Mouse (Mus musculus) liver, embryonic 13.5 days (tissue): Measurements from ENCODE around the gene 4632433K11Rik. TPM values are rescaled to one million over a fixed set of nuclear protein-coding genes. Genes with fewer than 3 reads are reported as not detected.

Source experiments
- ATAC-seq: fragments of 200-750 bp; cut with Nextera tagmentation; 2 replicates; pipeline ENCODE4 v1.8.0; 2017; ENCODE audit warnings: low read depth, mild to moderate bottlenecking, moderate number of reproducible peaks, moderate library complexity
- DNase-seq: peaks from one replicate; pipeline ENCODE4 v3.0.0; 2022
- H3K27ac ChIP-seq: fragments of 300-500 bp; sonication (generic); 2 replicates; pipeline ENCODE4 v1.5.1; 2015; ENCODE audit warnings: moderate library complexity, mild to moderate bottlenecking, inconsistent platforms
- H3K27me3 ChIP-seq: fragments of 300-500 bp; sonication (generic); 2 replicates; pipeline ENCODE4 v1.6.1; 2015; ENCODE audit warnings: mild to moderate bottlenecking, inconsistent platforms
- H3K36me3 ChIP-seq: fragments of 300-500 bp; sonication (generic); 2 replicates; pipeline ENCODE4 v1.6.1; 2015; ENCODE audit warnings: mild to moderate bottlenecking, inconsistent platforms
- H3K4me1 ChIP-seq: fragments of 300-500 bp; sonication (generic); replicated peaks from 2 replicates; pipeline ENCODE4 v1.6.1; 2015; ENCODE audit warnings: inconsistent platforms
- H3K4me2 ChIP-seq: fragments of 300-500 bp; sonication (generic); 2 replicates; pipeline ENCODE4 v1.6.1; 2015; ENCODE audit warnings: inconsistent platforms, mild to moderate bottlenecking, moderate library complexity
- H3K4me3 ChIP-seq: fragments of 300-500 bp; sonication (generic); replicated peaks from 2 replicates; pipeline ENCODE4 v1.5.1; 2015; ENCODE audit warnings: mild to moderate bottlenecking, inconsistent platforms
- H3K9ac ChIP-seq: fragments of 300-500 bp; sonication (generic); 2 replicates; pipeline ENCODE4 v1.6.1; 2015; ENCODE audit warnings: mild to moderate bottlenecking, inconsistent platforms
- H3K9me3 ChIP-seq: fragments of 300-500 bp; sonication (generic); replicated peaks from 2 replicates; pipeline ENCODE4 v1.6.1; 2016; ENCODE audit warnings: inconsistent platforms
- WGBS: fragments of 180-500 bp; shearing (Covaris S2); methylation state at CpG from one replicate; pipeline ENCODE4 v1.1.7; 2015; ENCODE audit not compliant: insufficient replicate concordance; 5-methylcytosine and 5-hydroxymethylcytosine counted together
- polyA plus RNA-seq: library from polyadenylated mRNA; unstranded; fragments of >200 nt; fragmentation: Nextera tagmentation; extraction: Ambion mirVana; gene quantifications from 2 replicates; pipeline ENCODE4 v1.2.1, GENCODE M21; 2015

Gene 4632433K11Rik
- polyA plus RNA-seq, 1 experiment from 2014 or later = 0.09 TPM

DNA sequence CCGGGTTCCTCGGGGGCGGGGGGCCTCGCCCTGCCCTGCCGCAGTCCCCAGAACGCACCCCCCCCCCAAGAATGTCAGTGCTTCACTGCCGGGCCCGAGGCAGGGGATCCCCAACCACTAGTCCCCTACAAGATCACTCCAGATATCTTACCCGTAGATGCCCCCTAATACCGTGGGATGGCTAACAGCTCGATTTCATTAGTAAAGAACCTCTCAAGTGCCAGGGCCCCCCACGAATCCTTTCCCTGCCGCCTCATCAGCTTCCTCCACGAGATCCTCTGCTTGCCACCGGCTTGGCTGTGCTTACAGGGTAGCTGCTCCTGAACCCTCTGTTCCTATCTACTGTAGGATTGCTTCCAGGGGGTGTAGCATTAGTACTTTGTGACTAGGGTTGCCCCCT lies 13.2 kb upstream of the 4632433K11Rik start:
- no peaks in the 10 kb centered on the region for H3K27me3 ChIP-seq
- peak overlapping the region; percentile 96 for H3K27ac ChIP-seq
- H3K4me3 ChIP-seq = peak overlapping the region; percentile 90
- H3K4me2 ChIP-seq = peak overlapping the region; percentile 72
- ATAC-seq (peak; percentile 2; the same call in 1 of the 2 replicates), DNase-seq (no peak)
- H3K4me1 ChIP-seq = peaks cover 47% of the 10 kb centered on the region
- H3K36me3 ChIP-seq = peaks cover 57% of the 10 kb centered on the region
- H3K9ac ChIP-seq = peak overlapping the region; percentile 97
- WGBS = 0% methylated on average over 15 of the region's 15 CpGs
- peaks cover 4% of the 10 kb centered on the region; the same call in 1 of the 2 replicates for H3K9me3 ChIP-seq

DNA sequence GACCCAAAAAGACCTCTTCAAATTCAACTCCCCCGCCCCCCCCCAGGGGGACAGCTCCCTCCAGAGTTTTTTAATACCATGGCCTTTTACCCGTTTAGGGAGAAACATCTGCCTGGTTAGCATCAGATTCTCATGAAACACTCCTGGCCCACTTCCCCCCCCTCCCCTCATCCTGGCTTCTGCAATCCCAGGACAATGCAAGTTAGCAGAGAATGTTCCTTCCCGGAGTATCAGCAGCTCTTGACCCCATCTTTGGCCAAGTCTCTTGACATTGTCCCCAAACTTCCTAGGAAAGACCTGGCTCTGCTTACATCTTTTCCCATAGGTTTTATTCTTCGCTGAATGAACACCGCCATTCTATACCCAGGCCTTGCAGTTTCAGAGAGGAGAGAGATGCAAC lies 12.7 kb upstream of the 4632433K11Rik start:
- peaks cover 42% of the 10 kb centered on the region for H3K4me1 ChIP-seq
- peak overlapping the region; percentile 96 for H3K27ac ChIP-seq
- H3K9me3 ChIP-seq = peaks cover 4% of the 10 kb centered on the region; the same call in 1 of the 2 replicates
- H3K4me3 ChIP-seq = peak overlapping the region; percentile 90
- WGBS = 47% methylated on average over 5 of the region's 5 CpGs
- peaks cover 60% of the 10 kb centered on the region for H3K36me3 ChIP-seq
- peak overlapping the region; percentile 72 for H3K4me2 ChIP-seq
- no peak for ATAC-seq
- no peak for DNase-seq
- peak overlapping the region; percentile 97 for H3K9ac ChIP-seq
- H3K27me3 ChIP-seq = no peaks in the 10 kb centered on the region

DNA sequence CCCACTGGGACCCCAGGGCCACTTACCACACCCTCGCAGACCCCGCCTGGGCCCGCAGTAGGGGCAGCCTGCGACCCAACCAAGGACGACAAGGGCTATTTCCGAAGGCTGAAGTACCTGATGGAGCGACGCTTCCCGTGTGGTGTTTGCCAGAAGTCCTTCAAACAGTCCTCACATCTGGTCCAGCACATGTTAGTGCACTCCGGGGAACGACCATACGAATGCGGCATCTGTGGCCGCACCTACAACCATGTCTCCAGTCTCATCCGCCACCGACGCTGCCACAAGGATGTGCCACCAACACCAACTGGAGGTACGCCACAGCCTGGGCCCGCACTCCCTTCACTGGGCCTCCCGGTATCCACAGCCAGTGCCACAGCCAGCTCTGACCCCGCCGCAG lies 4.4 kb upstream of the 4632433K11Rik start:
- ATAC-seq = no peak
- peaks cover 31% of the 10 kb centered on the region for H3K9me3 ChIP-seq
- WGBS = 94% methylated on average over 22 of the region's 22 CpGs
- H3K9ac ChIP-seq = no peak overlapping the region
- H3K4me2 ChIP-seq = no peak overlapping the region
- no peak for DNase-seq
- no peaks in the 10 kb centered on the region for H3K27me3 ChIP-seq
- peaks cover 90% of the 10 kb centered on the region for H3K36me3 ChIP-seq
- H3K4me3 ChIP-seq = no peak overlapping the region
- no peak overlapping the region for H3K27ac ChIP-seq
- H3K4me1 ChIP-seq = peaks cover 3% of the 10 kb centered on the region; the same call in 1 of the 2 replicates

DNA sequence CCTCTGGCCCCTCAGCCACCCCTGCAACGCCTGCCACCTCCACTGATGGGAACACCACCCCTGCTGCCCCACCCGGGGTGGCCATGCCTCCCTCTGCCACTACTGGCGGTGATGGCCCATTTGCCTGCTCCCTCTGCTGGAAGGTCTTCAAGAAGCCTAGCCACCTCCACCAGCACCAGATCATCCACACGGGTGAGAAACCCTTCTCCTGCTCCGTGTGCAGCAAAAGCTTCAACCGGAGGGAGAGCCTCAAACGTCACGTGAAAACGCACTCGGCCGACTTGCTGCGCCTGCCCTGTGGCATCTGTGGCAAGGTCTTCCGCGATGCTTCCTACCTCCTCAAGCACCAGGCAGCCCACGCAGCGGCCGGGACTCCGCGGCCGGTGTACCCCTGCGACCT lies 4.0 kb upstream of the 4632433K11Rik start:
- DNase-seq (no peak), ATAC-seq (no peak)
- H3K27ac ChIP-seq = no peak overlapping the region
- no peaks in the 10 kb centered on the region for H3K27me3 ChIP-seq
- H3K9ac ChIP-seq = no peak overlapping the region
- no peak overlapping the region for H3K4me2 ChIP-seq
- peaks cover 31% of the 10 kb centered on the region for H3K9me3 ChIP-seq
- peaks cover 89% of the 10 kb centered on the region for H3K36me3 ChIP-seq
- H3K4me1 ChIP-seq = peaks cover 3% of the 10 kb centered on the region; the same call in 1 of the 2 replicates
- 91% methylated on average over 21 of the region's 21 CpGs for WGBS
- no peak overlapping the region for H3K4me3 ChIP-seq

DNA sequence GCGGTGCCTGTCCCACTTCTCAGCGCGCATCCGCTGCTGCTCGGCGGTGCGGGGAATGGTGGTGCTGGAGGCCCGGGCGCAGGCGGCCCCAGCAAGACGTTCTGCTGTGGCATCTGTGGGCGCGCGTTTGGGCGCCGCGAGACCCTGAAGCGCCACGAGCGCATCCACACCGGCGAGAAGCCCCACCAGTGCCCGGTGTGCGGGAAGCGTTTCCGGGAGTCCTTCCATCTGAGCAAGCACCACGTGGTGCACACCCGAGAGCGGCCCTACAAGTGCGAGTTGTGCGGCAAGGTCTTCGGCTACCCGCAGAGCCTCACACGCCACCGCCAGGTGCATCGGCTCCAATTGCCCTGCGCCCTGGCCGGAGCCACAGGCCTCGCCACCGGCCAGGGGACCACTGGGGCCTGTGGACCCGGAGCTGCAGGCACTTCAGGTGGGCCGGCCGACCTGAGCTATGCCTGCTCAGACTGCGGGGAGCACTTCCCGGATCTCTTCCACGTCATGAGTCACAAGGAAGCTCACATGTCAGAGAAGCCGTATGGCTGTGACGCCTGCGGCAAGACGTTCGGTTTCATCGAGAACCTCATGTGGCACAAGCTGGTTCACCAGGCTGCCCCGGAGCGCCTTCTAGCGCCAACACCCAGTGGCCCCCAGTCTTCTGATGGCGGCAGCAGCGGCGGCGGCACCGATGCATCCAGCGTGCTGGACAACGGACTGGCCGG lies 3.2 kb upstream of the 4632433K11Rik start:
- Histone ChIP-seq H3K4me1 (0 out of 2 replicates have a peak, but pooled peaks cover 3% of the 10 kb centered on the region), H3K4me3 (no peak overlapping the region), H3K27me3 (no peaks in the 10 kb centered on the region), H3K36me3 (peaks cover 87% of the 10 kb centered on the region), H3K9ac (no peak overlapping the region), H3K27ac (no peak overlapping the region), H3K4me2 (no peak overlapping the region), H3K9me3 (peaks cover 31% of the 10 kb centered on the region)
- WGBS = 94% methylated on average over 63 of the region's 63 CpGs
- no peak for ATAC-seq
- no peak for DNase-seq

DNA sequence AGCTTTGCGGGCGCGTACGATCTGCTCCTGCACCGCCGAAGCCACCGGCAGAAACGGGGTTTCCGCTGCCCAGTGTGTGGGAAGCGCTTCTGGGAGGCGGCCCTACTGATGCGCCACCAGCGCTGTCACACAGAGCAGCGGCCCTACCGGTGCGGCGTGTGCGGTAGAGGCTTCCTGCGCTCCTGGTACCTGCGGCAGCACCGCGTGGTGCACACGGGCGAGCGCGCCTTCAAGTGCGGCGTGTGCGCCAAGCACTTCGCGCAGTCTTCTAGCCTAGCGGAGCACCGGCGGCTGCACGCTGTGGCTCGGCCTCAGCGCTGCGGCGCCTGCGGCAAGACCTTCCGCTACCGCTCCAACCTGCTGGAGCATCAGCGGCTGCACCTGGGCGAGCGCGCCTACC lies 2.4 kb upstream of the 4632433K11Rik start:
- DNase-seq (no peak), ATAC-seq (no peak)
- no peaks in the 10 kb centered on the region for H3K27me3 ChIP-seq
- no peak overlapping the region for H3K9ac ChIP-seq
- H3K4me3 ChIP-seq = no peak overlapping the region
- 89% methylated on average over 46 of the region's 46 CpGs for WGBS
- no peak overlapping the region for H3K27ac ChIP-seq
- no peak overlapping the region for H3K4me2 ChIP-seq
- H3K4me1 ChIP-seq = 0 out of 2 replicates have a peak, but pooled peaks cover 3% of the 10 kb centered on the region
- H3K9me3 ChIP-seq = peaks cover 31% of the 10 kb centered on the region
- H3K36me3 ChIP-seq = peaks cover 84% of the 10 kb centered on the region

DNA sequence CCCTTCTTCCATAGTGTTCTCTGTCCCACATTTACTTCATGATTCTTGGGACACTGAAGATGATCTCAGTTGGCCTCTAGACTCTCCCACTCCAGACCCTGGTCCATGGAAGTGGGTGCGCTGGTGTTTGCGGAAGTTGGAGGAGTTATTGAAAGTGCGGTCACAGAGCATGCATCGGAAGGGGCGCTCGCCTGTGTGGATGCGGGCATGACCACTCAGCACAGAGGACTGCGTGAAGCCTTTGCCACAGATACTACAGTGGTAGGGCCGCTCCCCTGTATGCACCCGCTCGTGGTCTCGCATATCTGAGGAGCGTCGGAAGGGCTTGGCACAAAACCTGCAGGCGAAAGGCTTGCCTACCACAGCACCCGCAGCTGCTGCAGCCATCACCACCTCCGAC lies 1.7 kb downstream of the 4632433K11Rik start:
- no peak for DNase-seq
- Histone ChIP-seq H3K4me1 (peaks cover 27% of the 10 kb centered on the region), H3K4me3 (no peak overlapping the region), H3K9ac (no peak overlapping the region), H3K9me3 (peaks cover 16% of the 10 kb centered on the region), H3K4me2 (no peak overlapping the region), H3K27me3 (no peaks in the 10 kb centered on the region), H3K27ac (no peak overlapping the region), H3K36me3 (peaks cover 48% of the 10 kb centered on the region)
- ATAC-seq = no peak
- 89% methylated on average over 17 of the region's 17 CpGs for WGBS

DNA sequence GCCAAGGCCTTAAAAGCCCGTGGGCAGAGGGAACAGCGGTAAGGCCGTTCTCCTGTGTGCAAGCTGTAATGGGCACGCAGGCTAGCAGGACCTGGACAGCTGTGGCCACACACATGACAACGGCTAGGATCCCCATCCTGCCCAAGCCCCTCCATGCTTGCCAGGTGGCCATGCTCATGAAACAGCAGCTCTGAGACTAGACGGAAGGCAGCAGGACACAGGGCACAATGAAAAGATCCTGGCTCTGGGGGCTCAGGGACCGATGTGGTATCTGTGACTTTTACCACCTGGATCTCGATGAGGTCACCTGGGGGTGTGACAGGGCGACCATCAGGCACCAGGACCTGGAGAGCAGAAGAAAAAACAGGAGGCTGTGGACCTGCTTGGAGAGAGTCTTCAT lies 2.2 kb downstream of the 4632433K11Rik start:
- WGBS = 87% methylated on average over 9 of the region's 9 CpGs
- Histone ChIP-seq H3K4me1 (peaks cover 27% of the 10 kb centered on the region), H3K9ac (no peak overlapping the region), H3K27ac (no peak overlapping the region), H3K4me3 (no peak overlapping the region), H3K36me3 (peaks cover 43% of the 10 kb centered on the region), H3K4me2 (no peak overlapping the region), H3K9me3 (peaks cover 11% of the 10 kb centered on the region), H3K27me3 (no peaks in the 10 kb centered on the region)
- no peak for DNase-seq
- no peak for ATAC-seq

DNA sequence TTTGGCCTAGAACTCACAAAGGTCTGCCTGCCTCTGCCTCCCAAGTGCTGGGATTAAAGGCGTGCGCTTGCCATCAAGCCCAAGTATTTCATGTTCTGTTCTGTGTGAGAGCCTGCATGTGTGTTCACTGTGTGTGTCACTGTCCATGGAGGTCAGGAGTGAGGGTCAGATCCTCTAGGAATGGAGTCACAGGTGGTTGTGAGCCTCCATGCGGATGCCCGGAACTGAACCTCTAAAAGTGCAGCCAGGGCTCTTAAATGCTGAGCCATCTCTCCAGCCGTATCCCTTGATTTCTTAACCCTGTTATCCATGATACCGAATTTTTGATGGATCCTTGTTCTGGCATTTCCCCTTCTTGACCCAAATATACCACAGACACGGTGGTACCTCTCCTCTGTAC lies 3.1 kb downstream of the 4632433K11Rik start:
- H3K36me3 ChIP-seq = peaks cover 34% of the 10 kb centered on the region
- no peak overlapping the region; the same call in 1 of the 2 replicates for H3K9ac ChIP-seq
- H3K27ac ChIP-seq = no peak overlapping the region
- peaks cover 27% of the 10 kb centered on the region for H3K4me1 ChIP-seq
- WGBS = 83% methylated on average over 7 of the region's 7 CpGs
- H3K27me3 ChIP-seq = no peaks in the 10 kb centered on the region
- no peak for ATAC-seq
- H3K9me3 ChIP-seq = peaks cover 3% of the 10 kb centered on the region; the same call in 1 of the 2 replicates
- H3K4me3 ChIP-seq = no peak overlapping the region
- no peak for DNase-seq
- H3K4me2 ChIP-seq = no peak overlapping the region

DNA sequence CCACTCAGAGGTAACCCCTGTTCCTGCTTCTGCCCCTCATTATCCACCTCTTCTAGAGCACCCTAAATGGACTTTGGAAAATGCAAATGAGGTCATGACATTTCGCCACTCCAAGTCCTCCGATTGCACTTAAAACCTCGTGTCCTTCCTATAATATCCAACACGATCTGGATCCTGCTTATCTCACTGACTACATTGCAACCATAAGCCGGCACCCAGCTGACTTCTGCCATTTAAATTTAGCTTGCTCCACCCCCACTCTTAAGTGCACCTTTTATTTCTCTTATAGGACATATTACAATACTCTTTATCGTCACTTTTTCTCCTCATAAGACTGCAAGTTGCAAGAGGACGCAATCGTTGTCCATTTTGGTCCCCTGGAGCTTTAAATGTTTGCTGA lies 3.5 kb downstream of the 4632433K11Rik start:
- peak overlapping the region; percentile 75 for H3K4me2 ChIP-seq
- H3K9me3 ChIP-seq = no peaks in the 10 kb centered on the region
- peak overlapping the region; percentile 76 for H3K9ac ChIP-seq
- H3K27ac ChIP-seq = peak overlapping the region; percentile 88
- no peak for ATAC-seq
- H3K27me3 ChIP-seq = no peaks in the 10 kb centered on the region
- peak overlapping the region; percentile 74 for H3K4me3 ChIP-seq
- peaks cover 27% of the 10 kb centered on the region for H3K4me1 ChIP-seq
- peaks cover 30% of the 10 kb centered on the region for H3K36me3 ChIP-seq
- 70% methylated on average over 8 of the region's 8 CpGs for WGBS
- DNase-seq = no peak

DNA sequence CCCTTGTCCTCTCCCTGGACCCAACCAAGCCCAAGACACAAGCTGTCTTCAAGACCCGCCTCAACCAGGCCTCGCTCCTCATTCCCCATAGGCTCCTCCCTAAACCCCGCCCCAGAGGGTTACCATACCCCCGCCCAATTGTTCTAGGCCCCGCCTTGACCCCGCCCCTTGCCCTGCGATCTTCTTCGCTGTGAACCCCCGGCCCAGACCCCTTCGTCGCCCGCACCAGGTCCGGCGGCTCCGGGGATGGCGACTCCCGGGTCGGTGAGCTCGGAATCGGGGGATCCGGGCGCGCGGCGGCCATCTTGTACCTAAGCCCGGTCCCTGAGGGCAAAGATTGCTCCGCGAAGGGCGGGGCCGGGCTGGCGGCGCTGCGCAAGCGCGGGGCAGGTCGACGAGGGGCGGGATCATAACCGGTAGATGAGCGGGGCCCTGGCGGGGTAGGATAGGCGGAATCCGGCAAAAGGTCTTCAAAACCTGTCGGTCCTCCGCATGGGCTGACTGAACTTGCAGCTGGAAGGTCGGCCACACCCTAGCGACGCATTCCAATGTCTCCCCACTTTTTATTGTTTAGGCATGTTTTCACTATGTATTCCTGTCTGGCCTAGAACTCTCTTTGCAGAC lies 4.3 kb downstream of the 4632433K11Rik start, which contains the start of gene Zfp784:
TSS of gene Zfp784 (minus strand) at position 338 of the 624 bp plus-strand sequence.
- DNase-seq (peak; percentile 92), ATAC-seq (peak; percentile 98)
- peaks cover 22% of the 10 kb centered on the region for H3K36me3 ChIP-seq
- peaks cover 27% of the 10 kb centered on the region for H3K4me1 ChIP-seq
- peak within 1 kb of the TSS; percentile 75 for H3K4me2 ChIP-seq
- peak within 1 kb of the TSS; percentile 74 for H3K4me3 ChIP-seq
- no peaks in the 10 kb centered on the region for H3K9me3 ChIP-seq
- H3K27me3 ChIP-seq = no peaks in the 10 kb centered on the region
- whole genome bisulfite sequencing = under 1% methylated on average over 48 of the region's 48 CpGs
- H3K27ac ChIP-seq = peak within 1 kb of the TSS; percentile 88
- H3K9ac ChIP-seq = peak within 1 kb of the TSS; percentile 76
